Mouse (Mus musculus) C2C12 (cell line): ENCODE results near the gene Mycl. TPM values are rescaled to one million over a fixed set of nuclear protein-coding genes. Genes with fewer than 3 reads are reported as not detected.
"Not testable (repeated sequence)": the region's sequence is repeated elsewhere in the genome, so short reads cannot be mapped to it uniquely, and the experiment has no call there.

Experiments used
- H3K27me3 ChIP-seq: one replicate; pipeline ENCODE4 v1.6.1; 2011; ENCODE audit not compliant: control insufficient read depth, insufficient read depth, insufficient read length
- H3K36me3 ChIP-seq: one replicate; pipeline ENCODE4 v1.6.1; 2011; ENCODE audit not compliant: control insufficient read depth, insufficient read depth
- H3K4me3 ChIP-seq: one replicate; pipeline ENCODE4 v1.5.1; 2011; ENCODE audit warnings: mild to moderate bottlenecking, control low read depth; ENCODE audit not compliant: poor library complexity, insufficient read depth, severe bottlenecking
- H3K79me2 ChIP-seq: one replicate; pipeline ENCODE4 v1.6.1; 2011; ENCODE audit not compliant: control insufficient read depth, insufficient read depth
- H3K79me3 ChIP-seq: one replicate; pipeline ENCODE4 v1.6.1; 2011; ENCODE audit warnings: low read depth, control low read depth
- H3ac ChIP-seq: one replicate; pipeline ENCODE3; 2011; ENCODE audit warnings: low read depth; ENCODE audit not compliant: control insufficient read depth, insufficient read length
- CEBPB ChIP-seq: IDR thresholded peaks from one replicate; pipeline ENCODE4 v1.6.1; 2011; ENCODE audit warnings: low read depth, mild to moderate bottlenecking, control low read depth, moderate library complexity
- CTCF ChIP-seq: IDR thresholded peaks from one replicate; pipeline ENCODE4 v1.5.1; 2011; ENCODE audit not compliant: control insufficient read depth, insufficient read depth, insufficient read length
- FOSL1 ChIP-seq: IDR thresholded peaks from one replicate; pipeline ENCODE4 v1.8.0; 2011; ENCODE audit warnings: mild to moderate bottlenecking, low read length; ENCODE audit not compliant: poor library complexity, insufficient read depth, severe bottlenecking
- MAX ChIP-seq: IDR thresholded peaks from one replicate; pipeline ENCODE4 v1.6.1; 2011; ENCODE audit warnings: mild to moderate bottlenecking, control low read depth
- MYOD1 ChIP-seq: IDR thresholded peaks from one replicate; pipeline ENCODE4 v1.6.1; 2011; ENCODE audit warnings: low read depth; ENCODE audit not compliant: control insufficient read depth, insufficient read length
- MYOG ChIP-seq: IDR thresholded peaks from one replicate; pipeline ENCODE4 v1.6.1; 2011; ENCODE audit not compliant: control insufficient read depth, insufficient read length; ENCODE audit errors: extremely low read depth
- USF1 ChIP-seq: IDR thresholded peaks from one replicate; pipeline ENCODE4 v1.6.1; 2011; ENCODE audit warnings: low read depth, mild to moderate bottlenecking, control low read depth, moderate library complexity
- polyA plus RNA-seq: library from polyadenylated mRNA; unstranded; fragments of >200 nt; fragmentation: generic; extraction: Trizol; gene quantifications from one replicate; pipeline ENCODE4 v1.2.1, GENCODE M21; 2012; ENCODE audit warnings: missing spikeins

Gene Mycl
- polyA plus RNA-seq, 1 experiment: 11.5 TPM

DNA sequence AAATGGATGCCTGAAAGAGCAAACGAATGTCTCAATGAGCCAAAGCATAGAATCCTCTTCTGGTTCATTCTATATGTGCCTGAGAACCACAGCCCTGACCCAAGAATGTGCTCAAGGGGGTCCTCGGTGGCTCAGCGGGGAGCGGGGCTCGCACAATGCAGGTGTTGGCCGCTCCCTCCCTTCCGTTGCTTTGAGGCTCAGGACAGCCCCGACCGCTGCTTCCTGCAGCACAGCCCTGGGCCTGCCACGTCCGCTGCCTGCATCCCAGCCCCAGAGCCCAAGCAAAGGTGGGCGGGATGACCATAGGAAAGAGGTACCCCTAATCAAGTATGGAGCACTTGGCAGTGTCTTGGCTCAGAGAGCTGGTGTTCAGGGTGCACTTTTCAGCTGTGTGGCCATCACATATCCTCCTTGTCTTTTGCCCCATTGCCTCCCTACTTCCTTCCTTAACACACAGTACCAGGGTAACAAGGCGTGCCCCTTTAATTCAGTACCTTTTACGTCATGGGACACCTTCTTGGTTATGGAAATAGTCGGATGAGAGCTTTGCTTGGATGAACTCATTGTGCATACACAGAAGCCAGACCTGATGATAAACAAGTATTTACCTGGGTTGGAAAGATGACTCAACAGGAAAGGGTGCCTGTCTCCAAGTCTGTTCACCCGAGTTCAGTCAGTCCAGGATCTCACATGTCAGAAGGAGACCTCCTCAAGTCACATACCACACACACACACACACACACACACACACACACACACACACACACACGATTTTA is 11.8 kb upstream of the Mycl start:
- H3ac ChIP-seq: no peak overlapping the region
- peaks cover 6% of the 10 kb centered on the region for H3K27me3 ChIP-seq
- no peaks in the 10 kb centered on the region for H3K79me2 ChIP-seq
- H3K4me3 ChIP-seq: no peak overlapping the region
- H3K36me3 ChIP-seq: no peaks in the 10 kb centered on the region
- TF ChIP-seq MYOD1 (no peak), CEBPB (no peak), MYOG (no peak), FOSL1 (no peak), CTCF (no peak), MAX (no peak), USF1 (no peak)
- H3K79me3 ChIP-seq: no peaks in the 10 kb centered on the region

DNA sequence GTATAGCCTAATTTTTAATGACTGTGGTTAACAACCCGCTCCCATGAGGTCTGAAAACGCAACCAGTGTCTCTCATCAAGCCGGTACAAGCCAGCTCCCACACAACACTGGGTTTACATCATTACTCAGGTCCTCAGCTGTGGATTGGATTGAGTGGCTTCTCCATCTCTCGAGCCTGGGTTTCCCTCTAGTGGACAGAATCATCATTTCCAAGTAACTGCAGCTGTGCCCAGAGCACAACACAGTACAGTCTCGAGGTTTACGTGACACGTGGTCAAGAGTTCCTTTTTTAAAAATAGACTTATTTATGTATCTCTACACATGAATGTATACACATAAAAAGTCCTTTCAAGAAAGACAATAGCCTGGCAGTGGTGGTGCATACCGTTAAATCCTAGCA is 10.3 kb upstream of the Mycl start:
- H3K79me2 ChIP-seq: no peaks in the 10 kb centered on the region
- H3K27me3 ChIP-seq: peaks cover 3% of the 10 kb centered on the region
- no peaks in the 10 kb centered on the region for H3K36me3 ChIP-seq
- no peaks in the 10 kb centered on the region for H3K79me3 ChIP-seq
- no peak overlapping the region for H3K4me3 ChIP-seq
- TF ChIP-seq CEBPB: no peak
- peak; percentile 47 for TF ChIP-seq CTCF
- H3ac ChIP-seq: no peak overlapping the region

DNA sequence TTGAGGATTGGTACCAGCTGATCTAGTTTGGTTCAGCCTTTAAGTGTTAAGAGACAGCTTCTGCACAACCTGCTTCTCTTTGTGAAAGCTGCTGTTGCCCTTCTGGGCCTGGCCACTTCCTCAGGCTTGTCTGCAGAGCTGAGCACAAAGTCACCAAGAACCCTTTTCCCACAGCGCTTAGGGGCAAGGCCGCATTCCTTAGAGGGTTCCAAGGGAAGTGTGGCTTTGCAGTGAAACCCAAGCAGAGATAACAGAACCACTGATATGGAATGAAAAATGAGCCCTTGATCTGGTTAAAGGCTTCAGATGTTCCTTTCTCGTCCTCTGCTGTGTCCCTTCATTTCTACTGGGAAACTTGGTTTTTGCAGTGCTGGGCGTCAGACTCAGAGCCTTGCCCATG is 8.0 kb upstream of the Mycl start:
- Histone ChIP-seq H3K79me2 (no peaks in the 10 kb centered on the region), H3ac (no peak overlapping the region), H3K27me3 (peaks cover 3% of the 10 kb centered on the region), H3K36me3 (no peaks in the 10 kb centered on the region), H3K4me3 (no peak overlapping the region), H3K79me3 (no peaks in the 10 kb centered on the region)
- TF ChIP-seq MAX (no peak), MYOG (no peak), FOSL1 (no peak), CEBPB (no peak), CTCF (no peak), MYOD1 (no peak), USF1 (no peak)

DNA sequence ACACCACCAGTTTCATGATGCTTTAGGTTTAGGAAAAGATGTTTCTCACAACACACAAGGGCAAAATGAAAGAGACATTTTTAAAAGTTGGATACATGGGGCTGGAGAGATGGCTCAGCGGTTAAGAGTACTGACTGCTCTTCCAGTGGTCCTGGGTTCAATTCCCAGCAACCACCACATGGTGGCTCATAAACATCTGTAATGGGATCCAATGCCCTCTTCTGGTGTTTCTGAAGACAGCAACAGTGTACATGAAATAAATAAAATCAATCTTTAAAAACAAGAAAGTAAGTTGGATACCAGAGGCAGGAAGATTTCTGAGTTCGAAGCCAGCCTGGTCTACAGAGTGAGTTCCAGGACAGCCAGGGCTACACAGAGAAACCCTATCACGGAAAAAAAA is 7.4 kb upstream of the Mycl start:
- H3K27me3 ChIP-seq, H3ac ChIP-seq, H3K79me3 ChIP-seq, H3K79me2 ChIP-seq, H3K36me3 ChIP-seq, H3K4me3 ChIP-seq: not testable (repeated sequence)

DNA sequence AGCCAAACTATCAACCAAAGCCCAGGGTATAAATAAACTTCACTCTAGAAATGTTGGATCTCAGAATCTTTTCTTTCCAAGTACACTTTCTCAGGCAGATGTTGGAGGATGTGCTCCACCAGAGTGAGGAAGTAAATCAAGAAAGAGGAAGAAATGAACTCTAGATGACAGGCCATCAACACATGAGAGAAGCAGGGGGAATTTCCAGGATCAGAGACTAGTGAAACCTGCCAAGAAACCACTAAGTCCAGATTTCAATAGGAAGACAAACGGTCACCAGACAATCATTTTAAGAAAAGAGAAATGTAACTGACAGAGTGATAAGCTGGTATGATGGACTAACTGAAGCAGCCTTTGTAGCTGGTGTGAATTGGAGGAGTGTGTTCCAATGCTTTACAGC is 4.3 kb upstream of the Mycl start:
- H3ac ChIP-seq: no peak overlapping the region
- no peaks in the 10 kb centered on the region for H3K36me3 ChIP-seq
- no peaks in the 10 kb centered on the region for H3K79me3 ChIP-seq
- H3K4me3 ChIP-seq: no peak overlapping the region
- H3K79me2 ChIP-seq: no peaks in the 10 kb centered on the region
- no peaks in the 10 kb centered on the region for H3K27me3 ChIP-seq
- TF ChIP-seq MYOD1: no peak
- TF ChIP-seq CEBPB: no peak
- TF ChIP-seq FOSL1: no peak
- no peak for TF ChIP-seq MYOG
- TF ChIP-seq CTCF: no peak
- TF ChIP-seq MAX: no peak
- TF ChIP-seq USF1: no peak

DNA sequence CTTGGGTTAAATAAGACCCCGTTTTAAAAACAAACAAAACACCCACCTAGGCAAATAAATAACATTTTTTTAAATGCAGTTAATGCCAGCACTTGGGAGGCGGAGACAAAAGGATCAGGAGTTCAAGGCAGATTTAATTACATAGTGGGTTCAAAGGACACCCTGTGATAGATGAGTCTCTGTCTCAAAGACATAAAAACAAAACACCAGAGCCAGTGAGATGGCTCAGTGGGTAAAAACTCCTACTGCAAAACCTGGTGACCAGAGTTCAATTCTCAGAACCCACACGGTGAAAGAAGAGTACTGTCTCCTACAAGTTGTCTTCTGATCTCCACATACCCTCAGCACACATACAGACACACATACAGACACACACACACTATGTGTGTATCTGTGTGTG is 3.2 kb upstream of the Mycl start:
- Histone ChIP-seq H3K79me2 (no peaks in the 10 kb centered on the region), H3ac (no peak overlapping the region), H3K79me3 (no peaks in the 10 kb centered on the region), H3K4me3 (no peak overlapping the region), H3K27me3 (no peaks in the 10 kb centered on the region), H3K36me3 (no peaks in the 10 kb centered on the region)
- no peak for TF ChIP-seq MAX

DNA sequence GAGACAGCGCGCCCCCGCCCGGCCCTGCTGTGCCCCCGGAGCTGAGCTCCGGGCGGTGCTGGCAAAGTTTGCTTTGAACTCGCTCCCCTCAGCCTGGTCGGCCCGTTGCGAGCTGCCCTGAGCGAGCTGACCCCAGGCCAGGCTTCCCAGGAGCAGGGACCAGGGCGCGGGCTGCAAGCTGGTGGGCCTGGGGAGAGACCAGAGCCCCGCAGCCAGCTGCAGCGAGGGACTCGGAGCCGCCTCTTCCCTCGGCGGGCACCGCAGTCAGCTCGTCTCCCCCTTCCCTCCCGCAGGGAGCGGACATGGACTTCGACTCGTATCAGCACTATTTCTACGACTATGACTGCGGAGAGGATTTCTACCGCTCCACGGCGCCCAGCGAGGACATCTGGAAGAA is 767 bp downstream of the Mycl start:
- Histone ChIP-seq H3K36me3 (no peaks in the 10 kb centered on the region), H3K79me2 (no peaks in the 10 kb centered on the region), H3K4me3 (peak overlapping the region; percentile 34), H3K27me3 (no peaks in the 10 kb centered on the region), H3ac (peak overlapping the region; percentile 81), H3K79me3 (no peaks in the 10 kb centered on the region)
- TF ChIP-seq FOSL1 (no peak), MYOG (no peak), MAX (no peak), USF1 (no peak), MYOD1 (no peak), CEBPB (no peak), CTCF (no peak)
